Mouse (Mus musculus) limb, embryonic 14.5 days (tissue): Measurements from ENCODE around the gene Il4. TPM values are rescaled to one million over a fixed set of nuclear protein-coding genes. Genes with fewer than 3 reads are reported as not detected.

Experiments used
- ATAC-seq: fragments of 200-750 bp; cut with Nextera tagmentation; 2 replicates; pipeline ENCODE4 v1.8.0; 2017; ENCODE audit warnings: low read depth, moderate number of reproducible peaks, moderate TSS enrichment; ENCODE audit not compliant: low FRiP score
- DNase-seq: peaks from one replicate; pipeline ENCODE4 v3.0.0-alpha.2; 2015; ENCODE audit warnings: low spot score
- H3K27ac ChIP-seq: fragments of 300-500 bp; sonication (generic); replicated peaks from 2 replicates; pipeline ENCODE4 v1.5.1; 2014; ENCODE audit warnings: low read depth, mild to moderate bottlenecking, low read length, moderate library complexity, mixed read lengths
- H3K27me3 ChIP-seq: fragments of 300-500 bp; sonication (generic); 2 replicates; pipeline ENCODE4 v1.6.1; 2014; ENCODE audit warnings: low read length, mixed read lengths; ENCODE audit not compliant: control insufficient read depth, insufficient read depth
- H3K36me3 ChIP-seq: fragments of 300-500 bp; sonication (generic); 2 replicates; pipeline ENCODE4 v1.6.1; 2014; ENCODE audit warnings: mild to moderate bottlenecking, low read length, moderate library complexity, mixed read lengths; ENCODE audit not compliant: control insufficient read depth, insufficient read depth
- H3K4me1 ChIP-seq: fragments of 300-500 bp; sonication (generic); 2 replicates; pipeline ENCODE4 v1.6.1; 2014; ENCODE audit warnings: antibody characterized with exemption, low read length, mixed read lengths; ENCODE audit not compliant: control insufficient read depth, insufficient read depth
- H3K4me2 ChIP-seq: fragments of 300-500 bp; sonication (generic); replicated peaks from 2 replicates; pipeline ENCODE4 v1.6.1; 2014; ENCODE audit warnings: low read depth, mild to moderate bottlenecking, low read length, moderate library complexity; ENCODE audit not compliant: severe bottlenecking
- H3K4me3 ChIP-seq: fragments of 300-500 bp; sonication (generic); replicated peaks from 2 replicates; pipeline ENCODE4 v1.5.1; 2014; ENCODE audit warnings: low read length
- H3K9ac ChIP-seq: fragments of 300-500 bp; sonication (generic); 2 replicates; pipeline ENCODE4 v1.6.1; 2014; ENCODE audit warnings: mild to moderate bottlenecking, low read depth, low read length, moderate library complexity; ENCODE audit not compliant: severe bottlenecking
- H3K9me3 ChIP-seq: fragments of 300-500 bp; sonication (generic); 2 replicates; pipeline ENCODE4 v1.6.1; 2016; ENCODE audit warnings: low read length; ENCODE audit not compliant: control insufficient read depth
- POLR2A ChIP-seq: fragments of 200-500 bp; IDR thresholded peaks from 2 replicates; pipeline ENCODE4 v1.8.0; 2012; ENCODE audit warnings: inconsistent platforms, mild to moderate bottlenecking, moderate library complexity, borderline replicate concordance; ENCODE audit not compliant: insufficient read depth, insufficient read length; ENCODE audit errors: extremely low read depth
- WGBS: fragments of 180-500 bp; shearing (Covaris S2); extraction: QIAGEN DNeasy Blood & Tissue Kit; methylation state at CpG from one replicate; pipeline ENCODE4 v1.1.7; 2014; 5-methylcytosine and 5-hydroxymethylcytosine counted together
- polyA plus RNA-seq, 2 experiments: library from polyadenylated mRNA; depleted of rRNA in 1 of 2; stranded (reverse) in 1 of 2; unstranded in 1 of 2; fragments of >200 nt; fragmentation: Nextera tagmentation in 1 of 2; extraction: Ambion mirVana in 1 of 2; gene quantifications; 2 replicates each; pipeline versions ENCODE4 v1.2.1 to v1.2.3; 2012 to 2014

Gene Il4
- polyA plus RNA-seq, 2 experiments: 0.49 to 3.2 TPM

GRCm38 (mm10) chr11:53585510-53585909, 33.0 kb downstream of the Il4 start:
- ATAC-seq: no peak

GRCm38 (mm10) chr11:53584849-53585248, 33.6 kb downstream of the Il4 start:
- H3K4me3 ChIP-seq: no peak overlapping the region
- no peaks in the 10 kb centered on the region for H3K4me1 ChIP-seq
- H3K4me2 ChIP-seq: no peak overlapping the region
- H3K9ac ChIP-seq: no peak overlapping the region
- no peaks in the 10 kb centered on the region for H3K27me3 ChIP-seq
- no peak overlapping the region for H3K27ac ChIP-seq
- peaks cover 63% of the 10 kb centered on the region for H3K36me3 ChIP-seq
- ATAC-seq: no peak
- H3K9me3 ChIP-seq: no peaks in the 10 kb centered on the region
- no peak for TF ChIP-seq POLR2A
- peak; percentile 53 for DNase-seq
- WGBS: 55% methylated on average over 3 of the region's 3 CpGs

More at GRCm38 (mm10) chr11:53585510-53585909, 33.0 kb downstream of the Il4 start:
- Histone ChIP-seq H3K27me3 (no peaks in the 10 kb centered on the region), H3K27ac (no peak overlapping the region), H3K4me1 (no peaks in the 10 kb centered on the region), H3K4me3 (no peak overlapping the region), H3K9me3 (no peaks in the 10 kb centered on the region), H3K36me3 (peaks cover 57% of the 10 kb centered on the region), H3K9ac (no peak overlapping the region), H3K4me2 (no peak overlapping the region)
- no peak for DNase-seq
- WGBS: 79% methylated on average over 6 of the region's 6 CpGs
- no peak for TF ChIP-seq POLR2A

GRCm38 (mm10) chr11:53583151-53583550, 35.3 kb downstream of the Il4 start:
- Histone ChIP-seq H3K9me3 (no peaks in the 10 kb centered on the region), H3K27ac (no peak overlapping the region), H3K27me3 (no peaks in the 10 kb centered on the region), H3K9ac (no peak overlapping the region), H3K4me3 (no peak overlapping the region), H3K36me3 (peaks cover 64% of the 10 kb centered on the region), H3K4me2 (no peak overlapping the region), H3K4me1 (no peaks in the 10 kb centered on the region)
- DNase-seq (no peak), ATAC-seq (no peak)
- WGBS: 85% methylated on average over 10 of the region's 10 CpGs
- TF ChIP-seq POLR2A: no peak

GRCm38 (mm10) chr11:53580562-53580961, 37.9 kb downstream of the Il4 start:
- Histone ChIP-seq H3K9ac (no peak overlapping the region), H3K9me3 (no peaks in the 10 kb centered on the region), H3K4me2 (no peak overlapping the region), H3K4me1 (no peaks in the 10 kb centered on the region), H3K27ac (no peak overlapping the region), H3K27me3 (no peaks in the 10 kb centered on the region), H3K4me3 (no peak overlapping the region), H3K36me3 (peaks cover 57% of the 10 kb centered on the region)
- DNase-seq (no peak), ATAC-seq (no peak)
- TF ChIP-seq POLR2A: no peak
- 99% methylated on average over 3 of the region's 3 CpGs for WGBS

- Histone ChIP-seq H3K27ac (0 out of 2 replicates have a peak within 1 kb of the TSS, but pooled peaks have one; percentile 63), H3K4me1 (peaks cover 13% of the 10 kb centered on the region; the same call in 1 of the 2 replicates), H3K36me3 (peaks cover 8% of the 10 kb centered on the region), H3K9ac (peak within 1 kb of the TSS; percentile 80), H3K4me3 (peak within 1 kb of the TSS; percentile 82), H3K4me2 (peak within 1 kb of the TSS; percentile 78), H3K9me3 (no peaks in the 10 kb centered on the region), H3K27me3 (no peaks in the 10 kb centered on the region)
- DNase-seq (peak; percentile 92), ATAC-seq (peak; percentile 98)
- peak; percentile 39; the same call in 1 of the 2 replicates for TF ChIP-seq POLR2A
- WGBS: 3% methylated on average over 57 of the region's 69 CpGs
Observed at GRCm38 (mm10) chr11:53567224-53568014, 51.0 kb downstream of the Il4 start, which contains the start of gene Kif3a. Gene Kif3a (plus strand): TSS chr11:53567379.
